Mouse (Mus musculus) lung, adult 2 months (tissue): ENCODE measurements around the gene Tmem52.

Experiments
- CTCF ChIP-seq: fragments of 200-500 bp; IDR thresholded peaks from 2 replicates; pipeline ENCODE4 v1.5.1; 2011; ENCODE audit warnings: mild to moderate bottlenecking, low read length, control low read depth; ENCODE audit not compliant: insufficient read depth
- POLR2A ChIP-seq: fragments of 200-500 bp; IDR thresholded peaks from 2 replicates; pipeline ENCODE4 v1.6.1; 2011; ENCODE audit warnings: low read depth, mild to moderate bottlenecking, control low read depth, low read length, borderline replicate concordance; ENCODE audit errors: extremely low read depth

DNA sequence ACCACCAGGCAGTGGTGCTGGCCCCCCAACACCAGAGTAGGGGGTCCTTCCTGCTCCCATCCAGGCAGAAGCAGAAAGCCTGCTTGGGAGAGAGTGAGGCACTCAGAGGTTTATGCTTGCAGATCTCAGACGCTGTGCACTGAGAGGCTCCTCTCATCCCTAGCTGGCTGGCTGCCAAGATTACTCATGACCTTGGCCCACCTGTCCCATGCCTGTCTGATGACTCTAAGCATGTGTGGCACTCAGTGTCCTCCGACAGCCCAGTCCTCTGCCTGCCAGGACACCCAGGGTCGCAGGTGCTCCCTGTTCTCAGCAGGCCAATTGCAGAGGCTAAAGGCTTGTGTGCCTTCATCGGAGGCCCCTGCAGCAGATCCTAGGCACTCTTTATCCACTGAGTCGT is 4.4 kb downstream of the Tmem52 start:
- TF ChIP-seq CTCF (no peak), POLR2A (no peak)
